Mouse (Mus musculus) hindbrain, embryonic 16.5 days (tissue): ENCODE data around the gene C3ar1. TPM values are rescaled to one million over a fixed set of nuclear protein-coding genes. Genes with fewer than 3 reads are reported as not detected.

ENCODE experiments used
- ATAC-seq: fragments of 200-750 bp; cut with Nextera tagmentation; 2 replicates; pipeline ENCODE4 v1.8.0; 2017; ENCODE audit warnings: moderate TSS enrichment, moderate library complexity
- H3K27ac ChIP-seq: fragments of 300-500 bp; sonication (generic); 2 replicates; pipeline ENCODE4 v1.5.1; 2014; ENCODE audit warnings: low read depth, mild to moderate bottlenecking, control low read depth, low read length, moderate library complexity
- H3K27me3 ChIP-seq: fragments of 300-500 bp; sonication (generic); replicated peaks from 2 replicates; pipeline ENCODE4 v1.6.1; 2014; ENCODE audit warnings: low read length; ENCODE audit not compliant: control insufficient read depth, insufficient read depth
- H3K36me3 ChIP-seq: fragments of 300-500 bp; sonication (generic); 2 replicates; pipeline ENCODE4 v1.6.1; 2014; ENCODE audit warnings: mild to moderate bottlenecking, low read length, moderate library complexity, mixed read lengths; ENCODE audit not compliant: control insufficient read depth, insufficient read depth
- H3K4me1 ChIP-seq: fragments of 300-500 bp; sonication (generic); 2 replicates; pipeline ENCODE4 v1.6.1; 2014; ENCODE audit warnings: low read depth, low read length; ENCODE audit not compliant: control insufficient read depth, insufficient read depth
- H3K4me2 ChIP-seq: fragments of 300-500 bp; sonication (generic); 2 replicates; pipeline ENCODE4 v1.6.1; 2014; ENCODE audit warnings: mild to moderate bottlenecking, low read length, control low read depth, moderate library complexity
- H3K4me3 ChIP-seq: fragments of 300-500 bp; sonication (generic); 2 replicates; pipeline ENCODE4 v1.5.1; 2014; ENCODE audit warnings: mild to moderate bottlenecking, low read length, control low read depth, moderate library complexity
- H3K9ac ChIP-seq: fragments of 300-500 bp; sonication (generic); 2 replicates; pipeline ENCODE4 v1.6.1; 2014; ENCODE audit warnings: low read depth, mild to moderate bottlenecking, control low read depth, low read length, moderate library complexity
- H3K9me3 ChIP-seq: fragments of 300-500 bp; sonication (generic); 2 replicates; pipeline ENCODE4 v1.6.1; 2014; ENCODE audit warnings: mild to moderate bottlenecking, low read length, moderate library complexity; ENCODE audit not compliant: control insufficient read depth
- WGBS: fragments of 180-500 bp; shearing (Covaris S2); extraction: QIAGEN DNeasy Blood & Tissue Kit; methylation state at CpG from one replicate; pipeline ENCODE4 v1.1.7; 2014; 5-methylcytosine and 5-hydroxymethylcytosine counted together
- microRNA-seq: library from miRNA; unstranded; fragments of <30 nt; microRNA quantifications from one replicate; pipeline ENCODE4, GENCODE M21; 2017
- polyA plus RNA-seq: library from polyadenylated mRNA; unstranded; fragments of >200 nt; fragmentation: Nextera tagmentation; extraction: Ambion mirVana; gene quantifications from 2 replicates; pipeline ENCODE4 v1.2.1, GENCODE M21; 2015

Gene C3ar1
- polyA plus RNA-seq, 1 experiment from 2014 or later, result 1.2 TPM

DNA sequence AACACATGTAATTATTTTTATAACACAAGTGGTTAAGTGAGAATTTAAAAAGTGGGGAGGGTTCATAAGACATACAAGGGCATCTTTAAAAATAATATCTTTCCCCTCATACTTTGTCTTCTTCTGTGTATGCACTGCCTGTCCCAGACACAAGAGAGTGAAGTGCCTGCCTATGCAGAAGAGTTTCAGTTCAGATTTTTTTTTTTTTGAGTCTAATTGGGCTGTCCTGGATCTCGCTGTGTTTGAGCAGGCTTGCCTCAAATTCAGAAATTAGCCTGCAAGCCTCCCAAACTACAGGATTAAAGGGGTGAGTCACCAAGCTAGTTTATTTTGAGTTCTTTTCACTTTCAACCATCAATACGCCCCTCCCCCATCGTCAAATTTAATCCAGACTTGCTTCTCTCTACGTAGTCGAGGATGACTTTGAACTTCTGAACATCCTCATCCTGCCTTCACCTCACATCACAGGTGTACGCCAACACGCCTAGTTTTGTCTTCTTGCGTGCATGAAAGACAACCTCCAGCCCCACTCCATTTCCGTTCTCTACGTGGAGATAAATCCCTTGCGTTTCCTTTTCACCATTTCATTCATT is 45.8 kb downstream of the C3ar1 start:
- Histone ChIP-seq H3K27me3 (no peaks in the 10 kb centered on the region), H3K9me3 (no peaks in the 10 kb centered on the region), H3K4me3 (peak overlapping the region; percentile 88), H3K36me3 (no peaks in the 10 kb centered on the region), H3K4me2 (peak overlapping the region; percentile 67), H3K27ac (peak overlapping the region; percentile 99), H3K4me1 (peaks cover 3% of the 10 kb centered on the region), H3K9ac (peak overlapping the region; percentile 56)
- 1% methylated on average over 11 of the region's 11 CpGs for WGBS
- peak; percentile 0; the same call in 1 of the 2 replicates for ATAC-seq

DNA sequence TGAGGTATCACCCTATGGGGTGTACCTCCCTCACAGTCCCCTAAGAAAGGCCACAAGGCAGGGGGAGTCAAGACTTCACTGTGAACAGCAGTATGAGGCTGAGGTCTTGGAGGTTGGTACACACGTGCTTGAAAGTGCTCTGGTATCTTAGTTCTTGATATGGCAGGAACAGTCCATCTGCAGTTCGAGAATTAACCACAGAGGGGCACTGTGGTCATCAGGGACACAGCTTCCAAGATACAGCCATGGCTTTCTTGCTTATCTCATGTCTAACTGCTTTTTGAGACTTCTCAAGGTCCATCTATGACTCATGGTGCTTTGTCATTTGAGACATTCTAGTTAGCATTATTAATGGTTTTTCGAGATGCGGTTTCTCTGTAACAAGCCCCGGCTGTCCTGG is 51.5 kb downstream of the C3ar1 start:
- no peak for ATAC-seq

DNA sequence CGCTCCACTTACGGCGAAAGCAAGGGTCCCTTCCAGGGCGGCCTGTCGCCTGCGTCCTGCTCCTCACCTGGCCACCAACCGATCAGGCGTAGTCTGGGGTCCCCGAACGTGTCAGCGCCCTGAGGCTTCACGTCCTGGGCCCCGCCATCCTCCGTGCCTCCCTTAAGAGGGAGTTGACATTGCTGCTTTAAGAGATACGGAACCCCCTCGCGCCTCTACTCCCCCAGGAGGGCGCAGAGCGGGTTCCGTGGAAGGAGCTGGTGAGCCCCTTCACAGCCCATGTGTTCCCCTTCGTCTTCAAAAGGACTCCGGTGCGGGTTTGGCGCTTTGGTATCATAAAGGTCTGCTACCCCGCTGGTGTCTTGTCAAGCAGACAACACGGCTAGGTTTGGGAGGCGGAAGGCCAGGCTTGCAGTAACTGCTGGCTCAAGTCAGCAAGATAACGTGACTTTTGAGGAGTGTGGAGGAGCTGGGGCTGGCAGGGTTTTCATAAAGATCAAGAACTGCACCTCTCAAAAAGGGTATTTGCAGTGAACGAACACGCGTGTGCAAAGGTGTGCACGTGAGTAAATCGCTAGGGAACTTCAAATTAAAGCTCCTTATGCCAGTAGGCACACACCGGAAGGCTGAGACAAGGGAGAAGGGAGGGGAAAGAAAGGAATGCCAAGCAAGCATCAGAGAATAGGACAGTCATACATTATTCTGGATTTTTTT is 54.0 kb downstream of the C3ar1 start:
- H3K27ac ChIP-seq, result peak overlapping the region; percentile 78
- H3K4me3 ChIP-seq, result peak overlapping the region; percentile 56
- ATAC-seq, result peak; percentile 80
- H3K27me3 ChIP-seq, result no peaks in the 10 kb centered on the region; the same call in 1 of the 2 replicates
- peak overlapping the region; percentile 95 for H3K4me2 ChIP-seq
- H3K9ac ChIP-seq, result peak overlapping the region; percentile 83
- 2% methylated on average over 33 of the region's 34 CpGs for WGBS
- no peaks in the 10 kb centered on the region for H3K9me3 ChIP-seq
- peaks cover 2% of the 10 kb centered on the region for H3K4me1 ChIP-seq
- H3K36me3 ChIP-seq, result no peaks in the 10 kb centered on the region

More for the DNA sequence above, 51.5 kb downstream of the C3ar1 start:
- no peaks in the 10 kb centered on the region for H3K36me3 ChIP-seq
- WGBS, result 31% methylated on average over 5 of the region's 5 CpGs
- peaks cover 2% of the 10 kb centered on the region for H3K4me1 ChIP-seq
- no peak overlapping the region for H3K9ac ChIP-seq
- H3K27me3 ChIP-seq, result no peaks in the 10 kb centered on the region; the same call in 1 of the 2 replicates
- no peaks in the 10 kb centered on the region for H3K9me3 ChIP-seq
- H3K4me2 ChIP-seq, result no peak overlapping the region
- no peak overlapping the region for H3K27ac ChIP-seq
- H3K4me3 ChIP-seq, result no peak overlapping the region

DNA sequence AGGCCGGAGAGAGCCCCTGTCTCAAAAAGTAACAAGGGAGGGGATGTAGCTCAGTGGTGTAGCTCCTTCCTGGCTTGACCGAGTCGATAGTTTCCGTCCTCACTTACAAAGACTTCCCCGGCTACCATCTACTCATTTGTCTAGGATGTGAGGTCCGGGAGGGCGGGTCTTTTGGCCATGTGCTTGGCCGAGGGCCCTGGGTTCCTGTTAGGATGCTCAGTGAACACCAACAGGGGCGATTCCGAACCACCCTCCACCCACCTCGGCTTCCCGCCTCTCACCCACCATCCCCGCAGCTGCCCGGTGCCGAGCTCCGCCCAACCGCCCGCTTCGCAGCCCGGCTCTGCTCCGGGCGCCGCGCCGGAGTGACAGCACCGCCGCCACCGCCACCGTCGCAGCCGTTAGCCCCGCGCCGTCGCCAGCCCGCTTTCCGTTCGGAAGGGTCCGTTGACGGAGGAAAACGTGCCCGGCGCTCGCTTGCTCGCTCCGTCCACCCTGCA is 54.6 kb downstream of the C3ar1 start, which contains the start of gene Slc2a3:
TSS of gene Slc2a3 (minus strand) at position 340 of the 500 bp plus-strand sequence.
- peak; percentile 82 for ATAC-seq
- Histone ChIP-seq H3K4me1 (peaks cover 2% of the 10 kb centered on the region), H3K36me3 (no peaks in the 10 kb centered on the region), H3K27ac (peak within 1 kb of the TSS; percentile 78), H3K27me3 (no peaks in the 10 kb centered on the region; the same call in 1 of the 2 replicates), H3K9me3 (no peaks in the 10 kb centered on the region), H3K4me3 (peak within 1 kb of the TSS; percentile 56), H3K9ac (peak within 1 kb of the TSS; percentile 83), H3K4me2 (peak within 1 kb of the TSS; percentile 95)
- under 1% methylated on average over 45 of the region's 46 CpGs for WGBS

DNA sequence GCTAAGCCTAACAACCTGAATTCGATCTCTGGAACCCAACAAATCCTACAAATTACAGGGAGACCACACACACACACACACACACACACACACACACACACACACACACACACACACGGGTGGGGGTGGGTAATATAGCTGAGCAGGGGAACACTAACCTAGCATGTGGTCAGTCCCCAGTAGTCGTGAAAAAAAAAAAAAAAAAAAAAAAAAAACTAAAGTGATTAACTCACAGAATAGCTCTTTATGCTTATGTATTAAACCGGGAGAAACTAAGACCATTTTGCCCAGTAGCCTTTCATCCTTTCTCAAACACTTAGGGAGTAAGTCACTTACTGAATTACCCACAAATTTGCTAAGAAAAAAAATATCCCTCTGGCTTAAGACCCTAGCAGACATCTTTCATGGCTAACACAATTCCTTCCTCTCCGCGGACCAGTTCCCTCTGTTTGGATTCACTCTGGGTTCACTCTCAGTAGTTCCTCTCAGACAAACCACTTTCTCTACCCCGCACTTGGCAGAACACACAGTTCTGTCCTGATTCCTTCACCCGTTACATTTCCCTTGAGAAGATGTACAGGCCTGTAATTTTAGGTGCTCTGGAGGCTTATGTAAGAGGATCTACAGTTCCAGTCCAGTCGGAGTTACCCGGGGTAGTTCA is 55.2 kb downstream of the C3ar1 start:
- H3K4me2 ChIP-seq, result peak overlapping the region; percentile 95
- peak; percentile 18 for ATAC-seq
- no peaks in the 10 kb centered on the region for H3K9me3 ChIP-seq
- H3K27me3 ChIP-seq, result no peaks in the 10 kb centered on the region; the same call in 1 of the 2 replicates
- no peaks in the 10 kb centered on the region for H3K36me3 ChIP-seq
- H3K4me1 ChIP-seq, result peaks cover 2% of the 10 kb centered on the region
- WGBS, result 29% methylated on average over 10 of the region's 10 CpGs
- peak overlapping the region; percentile 56 for H3K4me3 ChIP-seq
- H3K9ac ChIP-seq, result peak overlapping the region; percentile 83
- no peak overlapping the region for H3K27ac ChIP-seq

Small RNA genes within 50 kb of the gene (microRNA-seq; reads per million reads assigned to microRNA genes)
- not detected for gene Mir7231

Other genes starting within 250 kb of the C3ar1 start
- 0.06 TPM in 1 of 2 replicates, not detected in the other for gene Gdf3, start 246.1 kb downstream of the C3ar1 start, polyA plus RNA-seq
- gene Dppa3, start 229.8 kb downstream of the C3ar1 start, polyA plus RNA-seq, result not detected in 2 replicates
- gene Nanog, start 148.7 kb downstream of the C3ar1 start, polyA plus RNA-seq, result 0.08 and 0.25 TPM in 2 replicates
- gene Slc2a3, start 54.5 kb downstream of the C3ar1 start, polyA plus RNA-seq, result 57.0 and 57.4 TPM in 2 replicates
- gene Foxj2, start 36.2 kb downstream of the C3ar1 start, polyA plus RNA-seq, result 6.7 and 8.3 TPM in 2 replicates
- gene Necap1, start 18.3 kb upstream of the C3ar1 start, polyA plus RNA-seq, result 169 and 177 TPM in 2 replicates
- 1.2 and 2.0 TPM in 2 replicates for gene Clec4a1, start 65.7 kb upstream of the C3ar1 start, polyA plus RNA-seq
- 1.4 and 1.5 TPM in 2 replicates for gene Clec4a3, start 96.4 kb upstream of the C3ar1 start, polyA plus RNA-seq
- not detected in 2 replicates for gene Clec4a4, start 134.2 kb upstream of the C3ar1 start, polyA plus RNA-seq
- not detected in 2 replicates for gene Clec4b1, start 193.8 kb upstream of the C3ar1 start, polyA plus RNA-seq